Mouse (Mus musculus) forebrain, embryonic 15.5 days (tissue): ENCODE data around the gene Atp4a. TPM values are rescaled to one million over a fixed set of nuclear protein-coding genes. Genes with fewer than 3 reads are reported as not detected.

Experiments used
- ATAC-seq: fragments of 200-750 bp; cut with Nextera tagmentation; replicated peaks from 2 replicates; pipeline ENCODE4 v1.8.0; 2017; ENCODE audit warnings: mild to moderate bottlenecking, moderate TSS enrichment, moderate library complexity
- H3K27ac ChIP-seq: fragments of 300-500 bp; sonication (generic); replicated peaks from 2 replicates; pipeline ENCODE4 v1.5.1; 2015; ENCODE audit warnings: mild to moderate bottlenecking, inconsistent platforms
- H3K27me3 ChIP-seq: fragments of 300-500 bp; sonication (generic); 2 replicates; pipeline ENCODE4 v1.6.1; 2015; ENCODE audit warnings: inconsistent platforms
- H3K36me3 ChIP-seq: fragments of 300-500 bp; sonication (generic); 2 replicates; pipeline ENCODE4 v1.6.1; 2015; ENCODE audit warnings: mild to moderate bottlenecking, inconsistent platforms
- H3K4me1 ChIP-seq: fragments of 300-500 bp; sonication (generic); 2 replicates; pipeline ENCODE4 v1.6.1; 2015; ENCODE audit warnings: inconsistent platforms
- H3K4me2 ChIP-seq: fragments of 300-500 bp; sonication (generic); replicated peaks from 2 replicates; pipeline ENCODE4 v1.6.1; 2015; ENCODE audit warnings: mild to moderate bottlenecking, inconsistent platforms
- H3K4me3 ChIP-seq: fragments of 300-500 bp; sonication (generic); 2 replicates; pipeline ENCODE4 v1.5.1; 2015; ENCODE audit warnings: mild to moderate bottlenecking, inconsistent platforms
- H3K9ac ChIP-seq: fragments of 300-500 bp; sonication (generic); replicated peaks from 2 replicates; pipeline ENCODE4 v1.6.1; 2015; ENCODE audit warnings: mild to moderate bottlenecking, inconsistent platforms
- H3K9me3 ChIP-seq: fragments of 300-500 bp; sonication (generic); 2 replicates; pipeline ENCODE4 v1.6.1; 2016; ENCODE audit warnings: inconsistent platforms
- WGBS: fragments of 180-500 bp; shearing (Covaris S2); methylation state at CpG from one replicate; pipeline ENCODE4 v1.1.7; 2015; ENCODE audit warnings: mixed read lengths; 5-methylcytosine and 5-hydroxymethylcytosine counted together
- polyA plus RNA-seq: library from polyadenylated mRNA; unstranded; fragments of >200 nt; fragmentation: Nextera tagmentation; extraction: Ambion mirVana; gene quantifications from 2 replicates; pipeline ENCODE4 v1.2.1, GENCODE M21; 2015

Gene Atp4a
- polyA plus RNA-seq: 1.1 and 1.9 TPM in 2 replicates

DNA sequence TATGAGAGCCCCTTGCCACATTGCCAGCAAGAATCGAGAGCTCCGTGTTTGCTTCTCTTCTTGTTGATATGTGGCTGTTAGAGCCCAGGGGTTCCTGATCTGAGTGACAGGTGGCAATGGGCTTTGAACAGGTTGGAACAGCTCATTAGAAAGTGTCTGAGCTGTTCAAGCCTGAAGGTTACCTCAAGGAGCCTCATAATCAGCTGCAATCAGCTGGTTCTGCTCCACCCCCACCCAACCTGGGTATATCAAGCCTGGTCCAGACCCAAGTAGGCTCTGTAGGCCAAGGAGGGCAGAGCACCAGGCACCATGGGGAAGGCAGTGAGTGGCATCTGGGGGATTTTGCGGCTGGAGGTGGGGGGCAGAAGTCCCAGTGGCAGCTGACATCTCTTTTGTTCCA, at the start of gene Atp4a:
Atp4a (plus strand) TSS at position 268 of the 400 bp plus-strand sequence.
- no peak within 1 kb of the TSS for H3K27ac ChIP-seq
- H3K4me2 ChIP-seq: no peak within 1 kb of the TSS
- peaks cover 10% of the 10 kb centered on the region; the same call in 1 of the 2 replicates for H3K27me3 ChIP-seq
- ATAC-seq: no peak
- no peak within 1 kb of the TSS for H3K9ac ChIP-seq
- 78% methylated on average over 3 of the region's 3 CpGs for WGBS
- H3K36me3 ChIP-seq: no peaks in the 10 kb centered on the region
- H3K4me3 ChIP-seq: no peak within 1 kb of the TSS
- H3K4me1 ChIP-seq: peaks cover 2% of the 10 kb centered on the region
- no peaks in the 10 kb centered on the region for H3K9me3 ChIP-seq

DNA sequence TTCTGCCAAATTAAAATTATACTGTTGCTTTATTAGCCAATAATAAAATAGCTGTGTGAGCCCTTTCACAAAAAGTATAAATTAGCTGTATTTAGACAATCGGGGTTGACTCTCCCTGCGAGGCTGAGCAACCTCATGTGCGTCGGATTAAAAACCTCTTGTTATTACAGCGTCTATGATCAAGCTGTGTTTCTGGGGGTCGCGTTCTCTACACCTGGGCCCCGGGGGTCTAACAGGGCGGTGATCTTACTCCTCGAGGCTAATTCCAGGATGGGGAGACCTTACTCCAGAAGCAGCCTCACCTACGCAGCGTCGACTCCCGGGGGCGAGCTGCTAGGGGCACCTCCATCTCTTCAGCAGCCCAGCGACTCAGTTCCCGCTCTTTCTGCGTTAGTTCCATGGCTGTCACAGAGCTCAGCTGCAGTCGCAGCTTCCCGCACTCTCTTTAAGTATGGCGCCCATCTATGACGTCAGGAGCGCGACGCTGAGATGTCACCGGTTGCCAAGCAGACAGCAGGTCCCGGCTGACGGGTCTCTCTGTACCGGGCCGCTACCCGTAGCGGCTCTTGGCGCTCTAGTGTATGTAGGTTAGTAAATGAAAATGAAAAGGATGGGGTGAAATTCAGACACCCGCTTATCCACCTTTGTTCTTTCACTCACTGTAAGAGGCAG, 47.3 kb upstream of the Atp4a start, which contains the start of gene Haus5:
Haus5 (minus strand) TSS at position 466 of the 672 bp plus-strand sequence.
- Histone ChIP-seq H3K4me3 (peak within 1 kb of the TSS; percentile 62), H3K4me2 (peak within 1 kb of the TSS; percentile 82), H3K9me3 (no peaks in the 10 kb centered on the region), H3K4me1 (peaks cover 14% of the 10 kb centered on the region), H3K27me3 (peaks cover 4% of the 10 kb centered on the region; the same call in 1 of the 2 replicates), H3K9ac (peak within 1 kb of the TSS; percentile 72), H3K27ac (peak within 1 kb of the TSS; percentile 81), H3K36me3 (peaks cover 11% of the 10 kb centered on the region; the same call in 1 of the 2 replicates)
- peak; percentile 96 for ATAC-seq
- under 1% methylated on average over 34 of the region's 34 CpGs for WGBS

DNA sequence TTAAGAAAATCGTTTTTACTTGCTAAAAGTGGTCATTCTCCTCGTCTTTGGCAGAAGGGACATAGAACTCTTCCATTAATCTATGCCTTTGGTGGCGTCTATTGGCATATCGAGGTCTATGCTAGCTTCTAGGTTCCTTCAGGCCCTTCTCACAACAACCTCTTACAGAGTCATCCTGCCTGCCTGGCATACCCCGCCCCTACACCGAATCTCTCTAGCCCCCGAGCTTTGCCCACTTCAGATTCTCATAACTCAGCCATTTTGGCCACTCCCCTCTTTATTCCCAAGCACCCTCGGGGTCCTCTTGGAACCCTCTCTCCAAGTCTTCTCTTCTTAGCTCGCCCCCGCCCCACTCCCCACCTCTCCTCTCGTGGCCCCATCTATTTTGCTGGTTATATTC, 46.7 kb upstream of the Atp4a start:
- no peaks in the 10 kb centered on the region for H3K9me3 ChIP-seq
- peak overlapping the region; percentile 62 for H3K4me3 ChIP-seq
- ATAC-seq: peak; percentile 69
- H3K36me3 ChIP-seq: peaks cover 11% of the 10 kb centered on the region; the same call in 1 of the 2 replicates
- H3K4me2 ChIP-seq: peak overlapping the region; percentile 82
- H3K27ac ChIP-seq: peak overlapping the region; percentile 81
- H3K9ac ChIP-seq: peak overlapping the region; percentile 72
- H3K27me3 ChIP-seq: peaks cover 4% of the 10 kb centered on the region; the same call in 1 of the 2 replicates
- peaks cover 14% of the 10 kb centered on the region for H3K4me1 ChIP-seq
- 10% methylated on average over 11 of the region's 11 CpGs for WGBS

DNA sequence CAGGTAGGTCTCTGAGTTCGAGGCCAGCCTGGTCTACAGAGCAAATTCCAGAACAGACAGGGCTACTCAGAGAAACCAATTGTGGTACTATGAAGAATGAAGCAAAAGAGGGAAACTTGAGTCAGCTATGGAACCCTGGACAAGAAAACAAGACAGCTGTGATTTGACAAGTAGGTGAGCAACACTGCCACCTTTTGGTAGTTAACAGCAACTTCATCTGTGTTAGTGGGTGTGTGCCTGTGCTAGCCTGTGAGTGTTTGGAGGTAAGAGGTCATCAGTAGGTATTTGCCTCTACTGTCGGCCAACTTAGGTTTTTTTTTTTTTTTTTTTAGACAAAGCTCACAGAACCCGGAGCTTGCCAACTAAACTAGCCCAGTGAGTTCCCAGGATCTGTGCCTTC, 42.8 kb upstream of the Atp4a start:
- H3K27ac ChIP-seq: no peak overlapping the region
- H3K4me1 ChIP-seq: peaks cover 10% of the 10 kb centered on the region
- no peak overlapping the region for H3K9ac ChIP-seq
- no peaks in the 10 kb centered on the region for H3K9me3 ChIP-seq
- no peak overlapping the region for H3K4me2 ChIP-seq
- peaks cover 4% of the 10 kb centered on the region; the same call in 1 of the 2 replicates for H3K27me3 ChIP-seq
- H3K4me3 ChIP-seq: no peak overlapping the region
- 50% methylated on average over 3 of the region's 3 CpGs for WGBS
- no peak for ATAC-seq
- H3K36me3 ChIP-seq: no peaks in the 10 kb centered on the region

DNA sequence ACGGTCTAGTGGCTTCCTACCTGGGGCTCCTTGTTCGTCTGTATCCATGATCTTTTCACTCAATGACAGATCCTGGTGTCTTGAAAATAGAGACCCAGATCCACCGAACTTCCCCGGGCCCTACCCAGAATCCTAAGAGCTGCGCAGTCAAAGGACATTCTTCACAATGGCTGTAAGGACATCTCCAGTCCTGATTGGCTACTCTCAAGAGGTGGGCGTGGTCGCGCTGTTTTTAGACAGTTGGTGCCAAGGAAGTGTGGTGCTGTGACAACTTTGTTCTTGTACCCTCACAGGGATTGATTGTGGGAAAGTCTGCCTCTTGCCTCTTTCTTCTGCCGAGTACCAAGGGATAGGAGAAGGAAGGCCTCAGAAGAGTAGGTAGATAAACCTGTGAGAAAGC, 40.5 kb upstream of the Atp4a start, which contains the start of gene Pmis2:
Pmis2 (minus strand) TSS at position 126 of the 400 bp plus-strand sequence.
- H3K36me3 ChIP-seq: no peaks in the 10 kb centered on the region
- ATAC-seq: no peak
- WGBS: 82% methylated on average over 9 of the region's 9 CpGs

DNA sequence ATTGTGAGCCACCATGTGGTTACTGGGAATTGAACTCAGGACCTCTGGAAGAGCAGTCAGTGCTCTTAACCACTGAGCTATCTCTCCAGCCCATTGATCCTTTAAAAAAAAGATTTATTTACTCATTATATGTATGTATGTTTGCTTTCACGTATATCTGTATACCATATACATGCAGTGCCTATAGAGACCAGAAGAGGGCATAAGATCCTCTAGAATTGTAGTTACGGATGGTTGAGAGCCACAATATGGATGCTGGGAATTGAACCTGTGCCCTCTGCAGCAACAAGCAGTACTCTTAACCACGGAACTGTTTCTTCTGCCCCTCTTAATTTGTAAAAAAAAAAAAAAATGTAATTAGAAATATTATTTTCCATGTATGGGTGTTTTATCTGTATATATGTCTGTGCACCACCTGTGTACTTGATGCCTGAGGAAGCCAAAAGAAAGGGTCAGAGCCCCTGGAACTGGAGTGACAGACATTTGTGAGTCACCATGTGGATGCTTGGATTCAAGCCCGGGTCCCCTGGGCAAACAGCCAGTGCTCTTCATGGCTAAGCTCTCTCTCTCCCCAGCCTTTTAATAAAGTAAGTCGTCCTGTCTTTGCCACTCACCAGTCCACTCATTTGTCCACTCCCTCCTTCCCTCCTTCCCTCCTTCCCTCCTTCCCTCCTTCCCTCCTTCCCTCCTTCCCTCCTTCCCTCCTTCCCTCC, 33.6 kb upstream of the Atp4a start:
- no peaks in the 10 kb centered on the region for H3K9me3 ChIP-seq
- H3K36me3 ChIP-seq: no peaks in the 10 kb centered on the region
- H3K4me3 ChIP-seq: no peak overlapping the region
- ATAC-seq: no peak
- H3K4me2 ChIP-seq: no peak overlapping the region
- WGBS: 52% methylated on average over 5 of the region's 5 CpGs
- peaks cover 12% of the 10 kb centered on the region; the same call in 1 of the 2 replicates for H3K27me3 ChIP-seq
- H3K27ac ChIP-seq: no peak overlapping the region
- no peak overlapping the region for H3K9ac ChIP-seq
- no peaks in the 10 kb centered on the region for H3K4me1 ChIP-seq

More for the DNA sequence above, 40.5 kb upstream of the Atp4a start, which contains the start of gene Pmis2:
- Histone ChIP-seq H3K9me3 (no peaks in the 10 kb centered on the region), H3K9ac (no peak within 1 kb of the TSS), H3K4me1 (no peaks in the 10 kb centered on the region), H3K27me3 (peaks cover 12% of the 10 kb centered on the region; the same call in 1 of the 2 replicates), H3K4me2 (no peak within 1 kb of the TSS), H3K27ac (no peak within 1 kb of the TSS), H3K4me3 (no peak within 1 kb of the TSS)

DNA sequence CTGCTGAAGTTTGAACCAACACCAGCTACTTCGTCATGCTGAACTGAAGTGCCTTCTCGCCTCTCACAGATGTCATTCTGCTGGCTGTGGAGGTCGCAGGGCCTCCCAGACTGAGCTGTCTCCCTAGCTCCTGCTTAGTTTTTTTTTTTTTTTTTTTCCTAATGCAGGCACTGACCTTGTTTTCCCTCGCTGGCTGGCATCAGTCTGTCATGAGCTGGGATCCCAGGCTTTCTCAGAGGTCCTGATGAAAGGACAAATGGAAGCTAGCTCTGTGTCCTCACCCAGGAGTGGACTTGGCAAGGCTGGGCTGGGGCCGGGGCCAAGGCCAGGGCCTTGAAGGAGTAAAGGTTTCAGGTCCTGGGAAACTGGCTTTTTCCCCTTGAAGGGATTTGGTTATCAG, 30.1 kb upstream of the Atp4a start:
- Histone ChIP-seq H3K4me1 (no peaks in the 10 kb centered on the region), H3K27me3 (peaks cover 7% of the 10 kb centered on the region), H3K36me3 (no peaks in the 10 kb centered on the region), H3K4me3 (no peak overlapping the region), H3K9ac (no peak overlapping the region), H3K4me2 (no peak overlapping the region), H3K27ac (no peak overlapping the region), H3K9me3 (no peaks in the 10 kb centered on the region)
- ATAC-seq: no peak
- WGBS: 73% methylated on average over 5 of the region's 5 CpGs

DNA sequence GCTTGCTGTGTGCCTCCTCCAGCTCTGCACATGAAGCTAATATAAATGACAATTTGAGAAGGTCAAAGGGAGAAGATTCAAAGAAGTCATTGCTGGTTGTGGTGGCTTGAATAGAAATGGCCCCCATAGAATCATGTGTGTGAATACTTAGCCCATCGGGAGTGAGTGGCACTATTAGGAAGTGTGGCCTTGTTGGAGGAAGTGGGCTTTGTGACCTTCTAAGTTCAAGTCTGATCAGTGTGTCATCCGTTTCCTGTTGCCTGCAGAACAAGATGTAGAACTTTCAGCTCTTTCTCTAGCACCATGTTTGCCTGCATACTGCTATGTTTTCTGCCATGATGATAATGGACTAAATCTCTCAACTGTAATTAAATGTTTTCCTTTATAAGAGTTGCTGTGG, 28.6 kb upstream of the Atp4a start:
- H3K27me3 ChIP-seq: peaks cover 20% of the 10 kb centered on the region
- H3K36me3 ChIP-seq: no peaks in the 10 kb centered on the region
- 79% methylated on average over 2 of the region's 2 CpGs for WGBS
- ATAC-seq: no peak
- H3K4me2 ChIP-seq: no peak overlapping the region
- no peak overlapping the region for H3K27ac ChIP-seq
- no peak overlapping the region for H3K9ac ChIP-seq
- H3K4me1 ChIP-seq: no peaks in the 10 kb centered on the region
- no peaks in the 10 kb centered on the region for H3K9me3 ChIP-seq
- H3K4me3 ChIP-seq: no peak overlapping the region

DNA sequence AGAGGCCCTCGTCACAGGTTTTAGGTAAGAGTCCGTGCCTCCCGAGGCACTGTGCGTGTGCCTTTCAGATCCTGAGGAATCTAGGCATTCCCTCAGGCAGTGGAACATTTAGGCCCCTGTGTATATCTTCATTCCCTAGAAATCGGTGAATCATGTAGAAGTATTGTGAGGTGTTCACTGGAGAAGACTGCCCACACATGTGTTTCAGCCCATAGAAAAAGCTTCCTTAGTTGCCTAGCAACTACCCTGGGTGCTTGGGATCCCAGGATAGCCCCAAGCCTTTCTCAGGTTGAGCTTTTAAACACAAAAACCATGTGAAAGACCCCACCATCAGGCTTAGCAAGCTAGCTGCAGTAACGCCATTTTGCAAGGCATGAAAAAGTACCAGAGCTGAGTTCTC, 23.7 kb upstream of the Atp4a start:
- H3K9ac ChIP-seq: no peak overlapping the region
- H3K36me3 ChIP-seq: no peaks in the 10 kb centered on the region
- no peak overlapping the region for H3K4me2 ChIP-seq
- 78% methylated on average over 6 of the region's 6 CpGs for WGBS
- no peak overlapping the region for H3K4me3 ChIP-seq
- no peaks in the 10 kb centered on the region for H3K4me1 ChIP-seq
- no peak for ATAC-seq
- no peaks in the 10 kb centered on the region for H3K9me3 ChIP-seq
- H3K27ac ChIP-seq: no peak overlapping the region
- peaks cover 16% of the 10 kb centered on the region for H3K27me3 ChIP-seq

DNA sequence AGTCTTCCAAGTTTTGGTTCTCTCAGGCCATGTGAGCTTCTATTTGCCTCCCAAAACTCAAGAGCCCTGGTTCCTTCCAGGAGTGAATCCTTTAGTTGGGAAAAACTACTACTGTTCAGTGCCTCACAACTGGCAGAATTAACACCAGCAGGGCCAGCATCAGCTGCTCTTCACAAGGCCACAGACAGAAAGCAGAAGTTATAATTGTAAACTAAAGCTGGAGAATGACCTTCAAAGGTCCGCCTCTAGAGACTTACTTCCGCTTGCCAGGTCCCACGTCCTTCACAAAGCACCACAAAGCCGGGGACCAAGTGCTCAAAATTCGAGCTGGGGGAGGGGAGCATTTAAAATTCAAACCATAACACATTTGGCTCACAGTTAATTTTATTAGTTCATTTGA, 13.9 kb upstream of the Atp4a start:
- H3K27ac ChIP-seq: no peak overlapping the region
- no peak overlapping the region for H3K9ac ChIP-seq
- no peaks in the 10 kb centered on the region for H3K36me3 ChIP-seq
- H3K9me3 ChIP-seq: no peaks in the 10 kb centered on the region
- 71% methylated on average over 5 of the region's 5 CpGs for WGBS
- no peaks in the 10 kb centered on the region for H3K27me3 ChIP-seq
- ATAC-seq: no peak
- H3K4me3 ChIP-seq: no peak overlapping the region
- H3K4me1 ChIP-seq: no peaks in the 10 kb centered on the region
- H3K4me2 ChIP-seq: no peak overlapping the region

DNA sequence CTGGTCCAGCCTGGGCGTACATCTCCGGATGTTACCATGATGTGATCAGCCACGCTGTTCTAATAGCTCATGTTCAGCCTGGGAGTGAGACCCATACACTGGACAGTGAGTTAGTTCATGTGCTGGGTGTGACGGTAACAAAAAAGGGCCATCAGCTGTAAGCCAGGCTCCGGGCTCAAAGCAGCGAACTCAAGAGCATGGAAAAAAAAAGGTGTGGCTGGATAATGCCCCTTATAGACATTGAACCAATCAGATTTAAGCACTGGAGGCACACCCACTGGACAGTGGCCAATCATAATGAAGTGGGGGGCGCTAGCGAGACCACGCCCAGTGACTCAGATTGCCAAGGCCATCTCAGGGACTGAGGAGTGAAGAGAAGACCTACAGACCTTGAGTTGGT, 13.4 kb upstream of the Atp4a start, which contains the start of gene 2200002J24Rik:
2200002J24Rik (plus strand) TSS at position 338 of the 400 bp plus-strand sequence.
- Histone ChIP-seq H3K4me2 (no peak within 1 kb of the TSS), H3K9me3 (no peaks in the 10 kb centered on the region), H3K9ac (no peak within 1 kb of the TSS), H3K36me3 (no peaks in the 10 kb centered on the region), H3K4me3 (no peak within 1 kb of the TSS), H3K27me3 (no peaks in the 10 kb centered on the region), H3K27ac (no peak within 1 kb of the TSS), H3K4me1 (no peaks in the 10 kb centered on the region)
- no peak for ATAC-seq
- 47% methylated on average over 9 of the region's 9 CpGs for WGBS

DNA sequence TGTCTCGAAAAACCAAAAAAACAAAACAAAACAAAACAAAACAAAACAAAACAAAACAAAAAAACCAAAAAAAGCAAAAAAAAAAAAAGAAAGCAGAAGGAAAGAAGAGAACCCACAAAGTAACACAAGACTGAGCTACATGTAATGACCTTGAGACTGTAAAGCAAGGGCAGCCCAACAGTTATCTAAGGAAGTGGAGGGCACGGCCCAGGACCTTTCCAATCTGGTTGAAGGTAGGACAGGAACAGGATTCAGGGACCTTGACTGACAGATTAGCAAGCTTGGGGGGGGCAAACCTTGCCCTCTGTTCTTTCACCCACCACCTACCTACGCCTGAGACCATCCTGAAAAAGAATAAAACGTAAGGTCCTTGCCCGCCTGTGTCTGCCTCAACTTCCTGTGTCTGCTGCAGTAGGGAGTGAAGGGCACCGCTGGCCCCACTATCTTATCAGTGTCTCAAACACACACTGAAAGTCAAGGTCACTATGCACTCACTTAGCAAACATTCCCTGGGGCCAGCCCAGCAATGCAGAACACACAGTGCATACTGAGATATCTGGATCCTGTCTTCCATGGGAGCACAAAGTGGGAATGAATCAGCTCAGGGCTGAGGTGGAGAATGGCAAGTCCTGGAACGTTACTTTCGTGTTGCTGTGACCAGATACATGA, 5.7 kb upstream of the Atp4a start:
- Histone ChIP-seq H3K9me3 (no peaks in the 10 kb centered on the region), H3K9ac (no peak overlapping the region), H3K27ac (no peak overlapping the region), H3K4me1 (no peaks in the 10 kb centered on the region), H3K36me3 (no peaks in the 10 kb centered on the region), H3K4me3 (no peak overlapping the region), H3K27me3 (no peaks in the 10 kb centered on the region), H3K4me2 (no peak overlapping the region)
- ATAC-seq: no peak
- 81% methylated on average over 8 of the region's 8 CpGs for WGBS
